Mouse (Mus musculus) macrophage (primary cell): ENCODE measurements around the gene Lmntd2. TPM values are rescaled to one million over a fixed set of nuclear protein-coding genes. Genes with fewer than 3 reads are reported as not detected.
"Not testable (repeated sequence)": the region's sequence is repeated elsewhere in the genome, so short reads cannot be mapped to it uniquely, and the experiment has no call there.

Experiments
- H3K27ac ChIP-seq: fragments of 350-480 bp; formaldehyde crosslinking; 2 replicates; pipeline ENCODE4 v1.9.0; 2021
- H3K36me3 ChIP-seq: fragments of 350-480 bp; formaldehyde crosslinking; 2 replicates; pipeline ENCODE4 v1.9.0; 2021; ENCODE audit errors: inconsistent target
- H3K4me3 ChIP-seq: fragments of 350-480 bp; formaldehyde crosslinking; 2 replicates; pipeline ENCODE4 v1.9.0; 2021; ENCODE audit errors: inconsistent target
- H3K79me2 ChIP-seq: fragments of 350-480 bp; formaldehyde crosslinking; 2 replicates; pipeline ENCODE4 v1.9.0; 2021; ENCODE audit errors: inconsistent target
- WGBS: methylation state at CpG from one replicate; pipeline ENCODE4 v1.1.7; 2026; ENCODE audit warnings: inconsistent platforms; ENCODE audit not compliant: missing documents; 5-methylcytosine and 5-hydroxymethylcytosine counted together
- polyA plus RNA-seq: library from polyadenylated mRNA; stranded (reverse); fragments of 250-400 nt; gene quantifications from 3 replicates; pipeline ENCODE4 v1.2.4, GENCODE M21; 2018; ENCODE audit warnings: inconsistent platforms
- total RNA-seq, 78 experiments: library from RNA; depleted of rRNA; stranded (reverse); fragments of 250-400 nt; gene quantifications; 1 replicate in 9 of 78; 2 replicates in 24 of 78; 3 replicates in 43 of 78; 4 replicates in 2 of 78; pipeline ENCODE4 v1.2.4; 2018; ENCODE audit warnings: inconsistent platforms in 56 of 78

Gene Lmntd2
- under 1 TPM in 5 of 26 experiments, not detected in 21; 0.31 to 0.45 (median 0.41) TPM for total RNA-seq (2018; cell fraction: chromatin; rRNA removed)
- not detected for total RNA-seq (2018; cell fraction: cytosol; rRNA removed)
- under 1 TPM in 5 of 26 experiments, not detected in 21; 0.22 to 0.33 (median 0.26) TPM for total RNA-seq (2018; cell fraction: nucleus; rRNA removed)
- polyA plus RNA-seq: not detected in 3 replicates

DNA sequence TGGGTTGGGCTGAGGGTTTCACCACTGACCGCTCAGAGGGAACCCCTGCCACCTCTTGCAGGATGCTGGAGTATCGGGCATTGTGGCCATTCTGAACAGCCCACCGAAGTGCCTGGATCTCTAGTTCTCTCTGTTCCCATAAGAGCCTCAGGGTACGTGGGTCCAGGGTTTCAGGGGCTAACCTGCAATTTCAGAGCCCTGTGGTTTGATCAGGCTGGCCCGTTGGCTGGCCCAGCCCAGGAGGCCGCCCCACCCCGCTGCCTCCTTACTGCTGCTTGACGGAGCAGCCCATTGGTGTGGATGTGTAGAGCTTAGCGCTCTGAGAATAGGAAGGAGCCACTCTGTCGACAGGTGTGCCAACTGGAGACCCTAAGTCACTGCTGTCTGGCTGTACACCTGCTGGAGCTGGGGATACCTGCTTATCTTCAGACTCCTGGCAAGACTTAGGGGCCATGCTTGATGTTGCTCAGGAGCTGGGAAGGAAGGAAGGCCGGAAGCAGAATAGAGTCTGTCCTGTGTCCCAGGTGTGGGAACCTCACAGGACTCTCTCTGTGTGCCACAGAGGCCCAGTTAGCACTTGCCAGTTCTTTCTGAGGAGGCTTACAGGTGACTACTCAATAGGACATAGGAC, at the start of gene Lmntd2:
Lmntd2 (minus strand) TSS at position 476 of the 631 bp plus-strand sequence.
- H3K79me2 ChIP-seq: no peaks in the 10 kb centered on the region
- no peak within 1 kb of the TSS; the same call in 1 of the 2 replicates for H3K4me3 ChIP-seq
- no peak within 1 kb of the TSS for H3K27ac ChIP-seq
- WGBS: 94% methylated on average over 11 of the region's 11 CpGs
- H3K36me3 ChIP-seq: no peaks in the 10 kb centered on the region

DNA sequence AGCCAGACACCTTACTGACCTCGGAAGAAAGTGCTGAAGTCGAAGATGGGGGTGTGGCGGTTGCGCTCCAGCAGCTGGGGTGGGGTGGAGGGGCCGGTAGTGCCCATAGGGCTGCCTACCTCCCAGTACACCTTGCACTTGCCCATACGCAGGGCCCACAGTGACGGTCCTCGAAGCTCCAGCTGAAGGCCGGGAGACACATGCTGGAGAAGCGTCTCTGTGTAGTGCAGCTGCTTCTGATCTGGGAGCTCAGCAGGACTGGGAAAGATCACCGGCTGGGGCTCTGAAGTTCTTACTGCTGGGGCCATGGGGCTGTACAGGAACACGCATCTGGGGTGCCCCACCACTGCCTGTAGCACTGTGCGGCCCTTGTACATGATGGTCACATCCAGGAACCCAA, 49.8 kb upstream of the Lmntd2 start:
- no peak overlapping the region for H3K4me3 ChIP-seq
- peaks cover 32% of the 10 kb centered on the region; the same call in 1 of the 2 replicates for H3K79me2 ChIP-seq
- peaks cover 41% of the 10 kb centered on the region for H3K36me3 ChIP-seq
- H3K27ac ChIP-seq: no peak overlapping the region
- WGBS: 93% methylated on average over 13 of the region's 13 CpGs

DNA sequence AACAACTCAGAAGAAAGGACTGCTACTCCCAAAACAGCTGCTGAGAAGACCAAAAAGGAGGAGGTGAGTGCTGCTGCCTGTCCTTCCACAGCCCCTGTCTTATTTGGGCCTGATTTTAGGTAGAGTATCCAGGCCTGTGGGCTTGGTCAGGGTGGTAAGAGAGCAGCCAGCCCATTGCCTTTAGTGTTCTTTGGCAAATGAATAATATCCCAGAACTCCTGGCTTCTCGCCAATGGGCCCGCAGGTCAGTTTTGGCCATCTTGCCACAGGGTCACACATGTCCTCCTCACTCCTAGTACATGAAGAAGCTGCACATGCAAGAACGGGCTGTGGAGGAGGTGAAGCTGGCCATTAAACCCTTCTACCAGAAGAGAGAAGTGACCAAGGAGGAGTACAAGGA, 47.6 kb upstream of the Lmntd2 start:
- no peak overlapping the region for H3K27ac ChIP-seq
- H3K79me2 ChIP-seq: peaks cover 32% of the 10 kb centered on the region; the same call in 1 of the 2 replicates
- H3K4me3 ChIP-seq: no peak overlapping the region
- WGBS: 90% methylated on average over 3 of the region's 3 CpGs
- peaks cover 62% of the 10 kb centered on the region for H3K36me3 ChIP-seq

DNA sequence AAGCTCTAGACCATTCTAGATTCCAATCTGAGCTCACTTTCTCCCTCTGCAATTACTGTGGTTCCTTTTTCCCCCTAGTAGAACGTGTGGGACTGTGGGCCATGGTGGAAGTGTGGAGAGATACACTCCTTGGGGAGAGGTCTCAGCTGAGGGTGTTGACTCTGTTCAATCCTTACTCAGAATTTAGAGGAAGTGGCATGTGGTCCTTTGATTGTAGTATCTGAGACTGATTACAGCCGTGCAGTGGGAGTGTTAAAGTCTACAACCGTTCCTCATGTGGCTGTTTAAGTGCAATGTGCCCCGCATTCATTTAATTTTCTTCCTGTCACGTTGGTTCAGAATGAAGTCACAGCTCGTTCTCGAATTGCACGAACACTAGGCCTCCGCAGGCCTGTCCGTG, 42.3 kb upstream of the Lmntd2 start:
- no peaks in the 10 kb centered on the region for H3K79me2 ChIP-seq
- H3K27ac ChIP-seq: no peak overlapping the region
- WGBS: 87% methylated on average over 10 of the region's 10 CpGs
- no peak overlapping the region for H3K4me3 ChIP-seq
- H3K36me3 ChIP-seq: peaks cover 75% of the 10 kb centered on the region

DNA sequence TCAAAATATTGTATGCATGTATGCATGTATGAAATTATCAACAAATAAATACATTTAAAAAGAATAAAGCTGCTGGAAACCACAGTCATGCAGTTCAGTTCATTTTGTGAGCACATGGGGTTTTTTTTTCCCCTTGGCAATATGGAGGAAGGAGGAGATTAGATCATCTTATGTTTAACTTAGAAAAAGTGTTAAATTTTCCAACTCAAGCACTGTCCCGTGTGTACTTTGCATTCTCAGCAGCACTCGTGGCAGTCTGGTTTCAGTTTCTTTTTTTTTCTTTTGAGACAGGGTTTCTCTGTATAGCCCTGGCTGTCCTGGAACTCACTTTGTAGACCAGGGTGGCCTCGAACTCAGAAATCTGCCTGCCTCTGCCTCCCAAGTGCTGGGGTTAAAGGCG, 36.6 kb upstream of the Lmntd2 start:
- WGBS: 85% methylated on average over 4 of the region's 4 CpGs
- not testable (repeated sequence) for H3K27ac ChIP-seq, H3K4me3 ChIP-seq, H3K79me2 ChIP-seq
- H3K36me3 ChIP-seq: peaks cover 76% of the 10 kb centered on the region

DNA sequence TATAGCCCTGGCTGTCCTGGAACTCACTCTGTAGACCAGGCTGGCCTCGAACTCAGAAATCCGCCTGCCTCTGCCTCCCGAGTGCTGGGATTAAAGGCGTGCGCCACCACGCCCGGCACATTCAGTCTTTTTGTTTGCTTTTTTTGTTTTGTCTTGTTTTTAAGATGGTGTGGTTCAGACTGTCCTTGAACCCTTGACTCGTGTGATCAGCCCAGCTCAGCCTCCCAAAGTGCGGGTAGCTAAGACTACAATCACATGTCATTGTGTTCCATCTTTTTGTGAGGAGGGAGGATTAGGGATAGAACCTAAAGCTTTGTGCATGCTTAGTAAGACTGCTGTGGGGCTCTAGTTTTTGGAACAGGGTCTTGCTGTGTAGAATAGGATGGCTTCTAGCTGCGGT, 17.7 kb upstream of the Lmntd2 start:
- peaks cover 49% of the 10 kb centered on the region for H3K36me3 ChIP-seq
- H3K79me2 ChIP-seq: peaks cover 77% of the 10 kb centered on the region
- H3K27ac ChIP-seq: no peak overlapping the region
- 98% methylated on average over 8 of the region's 10 CpGs for WGBS
- H3K4me3 ChIP-seq: no peak overlapping the region

DNA sequence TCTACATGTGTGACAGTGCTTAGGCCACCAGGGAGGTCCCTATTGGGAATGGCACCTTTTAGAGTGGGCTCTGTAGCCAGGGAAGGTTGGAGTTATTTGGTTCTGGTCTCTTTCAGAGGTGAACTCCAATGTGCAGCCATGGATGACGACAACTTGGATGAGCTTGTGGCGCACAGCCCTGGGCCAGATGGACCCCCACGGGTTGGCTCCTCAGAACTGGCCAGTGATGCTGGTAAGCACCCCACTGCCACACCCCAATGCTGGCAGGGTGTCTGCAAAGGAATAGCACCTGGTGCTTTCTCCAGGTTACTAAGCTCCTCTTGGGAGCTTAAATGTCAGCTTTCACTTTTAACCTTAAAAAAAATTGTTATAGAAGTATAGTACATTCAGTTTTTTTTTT, 17.2 kb upstream of the Lmntd2 start:
- Histone ChIP-seq H3K4me3 (no peak overlapping the region), H3K79me2 (peaks cover 73% of the 10 kb centered on the region), H3K27ac (no peak overlapping the region), H3K36me3 (peaks cover 46% of the 10 kb centered on the region)
- WGBS: 94% methylated on average over 3 of the region's 3 CpGs

DNA sequence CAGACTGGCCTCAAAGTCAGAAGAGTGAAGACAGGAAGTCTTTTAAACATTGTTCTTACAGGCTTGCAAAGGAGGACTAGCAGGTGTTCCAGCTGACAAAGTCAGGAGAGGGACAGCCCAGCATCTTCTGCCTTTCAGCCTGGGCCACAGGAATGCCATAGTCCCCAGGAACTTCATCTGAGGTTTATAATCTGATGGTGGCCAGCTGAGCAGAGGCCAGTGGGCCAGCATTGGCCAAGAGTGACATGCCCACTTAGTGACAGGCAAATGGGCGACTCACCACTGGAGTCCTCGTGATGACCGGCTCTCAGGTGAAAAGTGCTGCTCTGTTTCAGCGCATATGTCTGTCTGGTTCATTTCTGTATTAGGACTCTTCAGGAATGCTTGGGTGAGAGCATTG, 16.7 kb upstream of the Lmntd2 start:
- H3K4me3 ChIP-seq: no peak overlapping the region; the same call in 1 of the 2 replicates
- H3K27ac ChIP-seq: no peak overlapping the region
- H3K79me2 ChIP-seq: peaks cover 68% of the 10 kb centered on the region
- H3K36me3 ChIP-seq: peaks cover 41% of the 10 kb centered on the region
- WGBS: 95% methylated on average over 4 of the region's 4 CpGs

DNA sequence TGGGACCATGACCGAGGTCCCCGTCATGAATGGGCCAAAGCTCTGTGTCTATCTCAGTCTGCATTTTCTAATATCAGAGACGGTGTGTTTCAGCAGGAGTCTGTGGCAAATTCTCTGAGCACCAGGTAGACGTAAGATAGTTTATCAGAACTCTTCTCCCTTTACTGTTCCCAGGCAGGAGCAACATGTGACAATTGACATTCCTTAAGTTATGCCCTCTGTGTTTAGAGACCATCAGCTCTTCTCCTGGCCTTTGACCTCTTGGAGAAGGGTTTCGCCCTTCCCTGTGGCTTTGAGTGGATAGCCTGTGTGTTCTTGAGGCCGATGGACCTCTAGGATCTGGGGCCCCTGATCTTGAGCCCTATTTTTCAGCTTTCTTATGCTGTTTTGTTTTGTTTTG, 15.8 kb upstream of the Lmntd2 start:
- peak overlapping the region; percentile 95 for H3K4me3 ChIP-seq
- H3K27ac ChIP-seq: no peak overlapping the region
- peaks cover 32% of the 10 kb centered on the region for H3K36me3 ChIP-seq
- peaks cover 60% of the 10 kb centered on the region for H3K79me2 ChIP-seq
- 68% methylated on average over 6 of the region's 6 CpGs for WGBS

DNA sequence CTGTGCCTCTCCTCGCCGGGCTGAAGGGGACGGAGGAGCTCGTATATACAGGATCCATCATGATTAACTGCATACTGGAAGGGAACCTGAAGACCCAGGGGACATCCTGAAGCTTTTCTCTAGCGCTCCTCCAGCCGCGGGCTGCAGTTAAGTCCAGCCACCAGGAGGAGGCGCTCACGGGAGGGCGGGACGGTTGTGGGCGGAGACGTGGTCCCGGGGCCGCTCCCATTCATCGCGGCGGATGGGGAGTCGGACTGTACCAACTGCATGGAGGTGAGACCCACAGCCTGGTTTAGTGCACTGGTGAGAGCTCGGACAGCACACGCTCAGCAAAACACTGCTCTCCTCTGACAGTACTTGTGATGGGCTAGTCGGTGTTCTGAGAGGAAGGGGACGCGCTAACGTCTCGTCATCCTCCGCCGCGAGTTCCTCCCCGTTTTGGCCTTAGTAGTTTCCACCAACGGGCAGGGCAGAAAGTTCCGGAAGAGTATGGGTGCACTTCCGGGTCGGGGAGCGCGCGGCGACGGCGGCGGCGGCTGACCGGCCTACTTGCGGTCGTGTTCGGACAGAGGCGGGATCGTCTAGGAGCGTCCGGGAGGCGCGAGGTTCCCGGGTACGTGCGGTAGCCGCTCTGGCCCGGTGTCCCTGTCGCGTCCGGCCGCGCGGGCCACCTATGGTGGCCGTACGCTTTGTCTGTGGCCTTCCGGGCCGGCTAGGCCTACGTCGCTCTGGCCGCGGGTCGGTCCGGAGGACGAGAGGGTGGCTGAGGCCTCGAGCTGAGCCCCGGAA, 14.6 kb upstream of the Lmntd2 start, which contains the start of gene Phrf1:
Phrf1 (plus strand) TSS at position 506 of the 789 bp plus-strand sequence.
- WGBS: under 1% methylated on average over 75 of the region's 76 CpGs
- peak within 1 kb of the TSS; percentile 95 for H3K4me3 ChIP-seq
- peaks cover 47% of the 10 kb centered on the region for H3K79me2 ChIP-seq
- H3K27ac ChIP-seq: peak within 1 kb of the TSS; percentile 97
- peaks cover 20% of the 10 kb centered on the region for H3K36me3 ChIP-seq

DNA sequence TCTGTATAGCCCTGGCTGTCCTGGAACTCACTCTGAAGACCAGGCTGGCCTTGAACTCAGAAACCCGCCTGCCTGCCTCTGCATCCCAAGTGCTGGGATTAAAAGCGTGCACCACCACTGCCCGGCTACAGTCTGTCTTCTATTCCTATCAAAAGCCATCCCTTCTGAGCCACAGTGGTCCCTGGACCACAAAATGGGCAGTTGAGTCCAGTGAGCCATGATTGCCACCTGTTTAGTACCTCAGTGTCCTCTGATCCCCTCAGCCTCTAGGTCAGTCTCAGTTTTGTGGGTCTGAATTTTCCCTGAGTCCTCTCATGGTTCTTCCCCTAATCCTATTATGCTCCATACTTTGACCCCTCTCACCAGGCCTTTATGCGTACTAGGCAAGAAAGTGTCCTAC, 13.9 kb upstream of the Lmntd2 start:
- Histone ChIP-seq H3K79me2 (peaks cover 41% of the 10 kb centered on the region), H3K27ac (peak overlapping the region; percentile 97; the same call in 1 of the 2 replicates), H3K4me3 (no peak overlapping the region), H3K36me3 (peaks cover 13% of the 10 kb centered on the region)
- WGBS: 90% methylated on average over 4 of the region's 4 CpGs

DNA sequence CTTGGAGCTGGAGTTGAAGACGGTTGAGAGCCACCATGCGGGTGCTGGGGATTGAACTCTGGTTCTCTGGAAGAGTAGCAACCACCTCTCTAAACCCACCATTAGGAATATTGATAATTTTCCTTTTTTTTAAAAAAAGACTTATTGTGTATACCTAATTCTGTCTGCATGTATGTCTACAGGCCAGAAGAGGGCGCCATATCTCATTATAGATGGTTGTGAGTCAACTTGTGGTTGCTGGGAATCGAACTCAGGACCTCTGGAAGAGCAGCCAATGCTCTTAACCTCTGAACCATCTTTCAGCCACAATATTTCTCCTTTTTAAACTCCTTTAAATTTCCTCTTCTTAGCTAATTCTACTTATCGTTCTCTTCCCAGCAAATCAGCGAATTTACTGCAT, 12.7 kb upstream of the Lmntd2 start:
- H3K36me3 ChIP-seq: peaks cover under 1% of the 10 kb centered on the region; the same call in 1 of the 2 replicates
- 90% methylated on average over 6 of the region's 6 CpGs for WGBS
- H3K27ac ChIP-seq: no peak overlapping the region
- no peak overlapping the region for H3K4me3 ChIP-seq
- peaks cover 28% of the 10 kb centered on the region for H3K79me2 ChIP-seq

DNA sequence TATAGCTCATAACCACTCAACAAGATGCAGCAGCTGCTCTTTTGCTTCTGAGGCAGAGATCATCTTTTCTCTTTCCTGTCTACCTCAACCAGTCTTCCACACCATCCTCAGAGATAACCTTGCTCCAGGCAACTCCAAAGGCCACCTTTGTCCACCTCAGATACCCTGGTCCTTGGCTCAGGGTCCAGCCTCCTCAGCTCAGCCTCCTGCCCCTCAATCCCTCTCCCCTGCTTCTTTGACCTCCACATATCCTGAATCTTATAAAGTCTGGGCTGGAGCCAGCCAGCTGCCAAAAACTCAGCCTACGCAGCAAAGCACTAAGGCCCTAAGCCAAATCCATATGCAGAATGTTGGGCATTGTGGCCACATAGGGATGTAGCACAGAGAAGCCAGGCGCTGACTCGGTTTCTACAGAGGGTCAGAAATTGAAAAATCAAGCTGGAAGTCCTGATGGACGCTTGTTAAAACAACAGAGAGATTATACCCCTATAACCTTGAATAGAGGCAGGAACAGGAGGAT, 8.9 kb upstream of the Lmntd2 start:
- no peaks in the 10 kb centered on the region for H3K36me3 ChIP-seq
- 0 out of 2 replicates have a peak overlapping the region, but pooled peaks have one; percentile 37 for H3K27ac ChIP-seq
- 91% methylated on average over 4 of the region's 4 CpGs for WGBS
- no peaks in the 10 kb centered on the region for H3K79me2 ChIP-seq
- H3K4me3 ChIP-seq: no peak overlapping the region

DNA sequence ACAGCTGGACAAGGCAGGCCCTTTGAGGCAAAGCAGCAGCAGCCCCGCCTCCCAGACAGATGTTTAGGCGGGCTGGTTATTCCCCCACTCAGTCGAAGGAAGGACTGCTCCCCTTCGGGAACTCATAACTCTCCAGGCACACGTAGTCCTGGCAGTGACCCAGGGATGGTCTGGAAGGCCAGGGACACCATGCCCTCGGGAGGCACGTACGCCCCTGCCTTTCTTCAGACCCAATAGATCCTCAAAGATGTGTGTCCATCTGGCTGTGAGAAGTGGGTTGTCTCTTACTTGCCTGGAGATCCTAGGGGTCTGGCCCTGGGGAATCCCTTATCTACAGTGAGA, 8.2 kb upstream of the Lmntd2 start:
- Histone ChIP-seq H3K79me2 (no peaks in the 10 kb centered on the region), H3K27ac (peak overlapping the region; percentile 37), H3K4me3 (no peak overlapping the region), H3K36me3 (no peaks in the 10 kb centered on the region)
- 28% methylated on average over 8 of the region's 8 CpGs for WGBS
